Mouse (Mus musculus) intestine, embryonic 14.5 days (tissue): Measurements from ENCODE around the gene Ap3b2. TPM values are rescaled to one million over a fixed set of nuclear protein-coding genes. Genes with fewer than 3 reads are reported as not detected.

ENCODE experiments used
- ATAC-seq: fragments of 200-750 bp; cut with Nextera tagmentation; replicated peaks from 2 replicates; pipeline ENCODE4 v1.8.0; 2017; ENCODE audit warnings: low read depth, moderate number of reproducible peaks, moderate TSS enrichment, moderate library complexity; ENCODE audit not compliant: low FRiP score, low TSS enrichment
- DNase-seq: peaks from one replicate; pipeline ENCODE4 v3.0.0-alpha.2; 2018; ENCODE audit warnings: low spot score
- H3K27ac ChIP-seq: fragments of 300-500 bp; sonication (generic); 2 replicates; pipeline ENCODE4 v1.5.1; 2014; ENCODE audit warnings: low read depth, mild to moderate bottlenecking, control low read depth
- H3K27me3 ChIP-seq: fragments of 300-500 bp; sonication (generic); replicated peaks from 2 replicates; pipeline ENCODE4 v1.6.1; 2014; ENCODE audit warnings: low read length, control low read depth; ENCODE audit not compliant: control insufficient read depth, insufficient read depth
- H3K36me3 ChIP-seq: fragments of 300-500 bp; sonication (generic); 2 replicates; pipeline ENCODE4 v1.6.1; 2014; ENCODE audit warnings: low read length, control low read depth; ENCODE audit not compliant: control insufficient read depth, insufficient read depth
- H3K4me1 ChIP-seq: fragments of 300-500 bp; sonication (generic); replicated peaks from 2 replicates; pipeline ENCODE4 v1.6.1; 2014; ENCODE audit warnings: low read length, control low read depth, mixed read lengths; ENCODE audit not compliant: control insufficient read depth, insufficient read depth
- H3K4me2 ChIP-seq: fragments of 300-500 bp; sonication (generic); 2 replicates; pipeline ENCODE4 v1.6.1; 2014; ENCODE audit warnings: low read length
- H3K4me3 ChIP-seq: fragments of 300-500 bp; sonication (generic); 2 replicates; pipeline ENCODE4 v1.5.1; 2014; ENCODE audit warnings: low read depth, low read length, control low read depth, mixed read lengths
- H3K9ac ChIP-seq: fragments of 300-500 bp; sonication (generic); 2 replicates; pipeline ENCODE4 v1.6.1; 2014; ENCODE audit warnings: mild to moderate bottlenecking, low read length
- H3K9me3 ChIP-seq: fragments of 300-500 bp; sonication (generic); 2 replicates; pipeline ENCODE4 v1.6.1; 2016; ENCODE audit warnings: low read length, control low read depth; ENCODE audit not compliant: control insufficient read depth
- WGBS: fragments of 180-500 bp; shearing (Covaris S2); extraction: QIAGEN DNeasy Blood & Tissue Kit; methylation state at CpG from one replicate; pipeline ENCODE4 v1.1.7; 2014; 5-methylcytosine and 5-hydroxymethylcytosine counted together
- microRNA counts: library from miRNA; unstranded; fragments of <30 nt; microRNA quantifications from one replicate; lab custom pipeline; 2016
- polyA plus RNA-seq: library from polyadenylated mRNA; unstranded; fragments of >200 nt; fragmentation: Nextera tagmentation; extraction: Ambion mirVana; gene quantifications from 2 replicates; pipeline ENCODE4 v1.2.1, GENCODE M21; 2014

Ap3b2 gene
- polyA plus RNA-seq, 1 experiment from 2014 or later: 7.4 TPM

- H3K27ac ChIP-seq: no peak overlapping the region
Measured at GRCm38 (mm10) chr7:81462815-81463214, 30.9 kb downstream of the Ap3b2 start.

DNA sequence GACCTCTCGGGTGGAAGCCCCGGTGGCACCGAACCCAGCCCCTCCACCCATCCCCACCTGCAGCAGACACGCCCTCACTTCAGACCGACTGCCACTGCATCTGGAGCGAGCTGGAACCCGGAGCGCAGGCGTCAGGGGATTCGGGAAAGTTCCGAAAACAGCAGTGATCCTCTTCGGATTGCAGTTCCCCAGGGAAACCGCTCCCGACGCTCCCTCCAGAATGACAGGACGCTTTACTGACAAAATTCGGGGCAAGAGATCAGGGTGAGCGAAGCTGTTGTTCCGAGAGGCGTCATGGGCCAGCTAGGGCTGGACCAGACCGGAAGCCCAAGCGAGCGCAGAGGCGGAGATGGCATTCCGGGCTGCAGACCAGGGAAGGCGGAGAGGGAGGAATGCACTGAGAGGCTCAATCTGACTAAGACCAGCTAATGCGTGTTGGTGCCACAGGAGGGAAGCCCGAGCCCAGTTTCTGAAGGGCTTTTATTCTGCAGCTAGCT lies 38.5 kb downstream of the Ap3b2 start, which contains the start of gene Cpeb1:
TSS of gene Cpeb1 (minus strand) at position 311 of the 497 bp plus-strand sequence.
- ATAC-seq (0 out of 2 replicates have a peak, but pooled peaks have one; percentile 45), DNase-seq (peak; percentile 68)
- Histone ChIP-seq H3K27me3 (peaks cover 83% of the 10 kb centered on the region), H3K4me1 (peaks cover 3% of the 10 kb centered on the region; the same call in 1 of the 2 replicates), H3K27ac (no peak within 1 kb of the TSS), H3K9ac (no peak within 1 kb of the TSS), H3K4me2 (peak within 1 kb of the TSS; percentile 83), H3K9me3 (no peaks in the 10 kb centered on the region), H3K36me3 (no peaks in the 10 kb centered on the region), H3K4me3 (peak within 1 kb of the TSS; percentile 46)
- 2% methylated on average over 28 of the region's 28 CpGs for WGBS

More at GRCm38 (mm10) chr7:81462815-81463214, 30.9 kb downstream of the Ap3b2 start:
- H3K4me3 ChIP-seq: no peak overlapping the region
- H3K4me1 ChIP-seq: no peaks in the 10 kb centered on the region
- H3K9ac ChIP-seq: no peak overlapping the region
- peaks cover 22% of the 10 kb centered on the region for H3K27me3 ChIP-seq
- H3K4me2 ChIP-seq: no peak overlapping the region
- no peaks in the 10 kb centered on the region for H3K36me3 ChIP-seq
- H3K9me3 ChIP-seq: no peaks in the 10 kb centered on the region
- DNase-seq (no peak), ATAC-seq (no peak)
- WGBS: 67% methylated on average over 3 of the region's 3 CpGs

GRCm38 (mm10) chr7:81454331-81455039 lies 39.2 kb downstream of the Ap3b2 start:
- ATAC-seq: peak; percentile 58
- peak overlapping the region; percentile 46 for H3K4me3 ChIP-seq
- peak overlapping the region; percentile 83 for H3K4me2 ChIP-seq
- no peaks in the 10 kb centered on the region for H3K9me3 ChIP-seq
- no peaks in the 10 kb centered on the region for H3K36me3 ChIP-seq
- peak; percentile 63 for DNase-seq
- no peak overlapping the region for H3K9ac ChIP-seq
- H3K27ac ChIP-seq: no peak overlapping the region
- H3K27me3 ChIP-seq: peaks cover 86% of the 10 kb centered on the region
- WGBS: 1% methylated on average over 64 of the region's 87 CpGs
- peaks cover 3% of the 10 kb centered on the region; the same call in 1 of the 2 replicates for H3K4me1 ChIP-seq

- H3K36me3 ChIP-seq: no peaks in the 10 kb centered on the region
- peak overlapping the region; percentile 46 for H3K4me3 ChIP-seq
- 5% methylated on average over 78 of the region's 84 CpGs for WGBS
- no peaks in the 10 kb centered on the region for H3K9me3 ChIP-seq
- ATAC-seq (0 out of 2 replicates have a peak, but pooled peaks have one; percentile 10), DNase-seq (peak; percentile 68)
- peaks cover 81% of the 10 kb centered on the region for H3K27me3 ChIP-seq
- peaks cover 3% of the 10 kb centered on the region; the same call in 1 of the 2 replicates for H3K4me1 ChIP-seq
- no peak overlapping the region for H3K27ac ChIP-seq
- H3K9ac ChIP-seq: no peak overlapping the region
- peak overlapping the region; percentile 83 for H3K4me2 ChIP-seq
Measured at GRCm38 (mm10) chr7:81453443-81454274, 40.1 kb downstream of the Ap3b2 start.

DNA sequence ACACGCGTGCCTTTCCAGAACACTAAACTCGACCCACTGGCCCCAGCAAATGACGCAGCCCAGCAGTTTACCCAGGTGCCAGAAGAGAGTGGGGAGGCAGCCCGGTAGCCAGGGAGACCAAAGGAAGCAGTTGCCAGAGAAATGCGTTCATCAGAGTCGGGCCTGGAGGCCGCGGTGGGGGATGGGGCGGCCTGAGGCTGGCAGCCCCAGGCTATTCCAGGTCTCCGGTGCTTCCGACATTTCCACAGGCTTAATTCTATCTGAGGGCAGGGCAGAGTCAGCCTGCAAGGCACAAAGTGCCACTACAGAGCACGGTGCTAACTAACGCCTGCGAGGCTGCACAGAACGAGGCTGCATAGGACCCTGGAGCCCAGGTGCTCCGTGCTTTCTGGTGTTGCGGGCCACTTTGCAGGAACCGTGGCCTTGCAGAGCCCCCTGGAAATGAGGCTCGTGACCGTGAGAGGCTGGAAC lies 40.7 kb downstream of the Ap3b2 start:
- no peak overlapping the region for H3K9ac ChIP-seq
- ATAC-seq: no peak
- no peaks in the 10 kb centered on the region for H3K9me3 ChIP-seq
- WGBS: 5% methylated on average over 21 of the region's 21 CpGs
- 0 out of 2 replicates have a peak overlapping the region, but pooled peaks have one; percentile 83 for H3K4me2 ChIP-seq
- no peak overlapping the region for H3K27ac ChIP-seq
- peaks cover 75% of the 10 kb centered on the region for H3K27me3 ChIP-seq
- no peaks in the 10 kb centered on the region for H3K36me3 ChIP-seq
- H3K4me3 ChIP-seq: peak overlapping the region; percentile 46; the same call in 1 of the 2 replicates
- DNase-seq: peak; percentile 60
- peaks cover 3% of the 10 kb centered on the region; the same call in 1 of the 2 replicates for H3K4me1 ChIP-seq

MicroRNAs encoded within 50 kb of the gene (microRNA counts, 519-probe panel; counts per million panel counts)
- microRNA mmu-miR-1839-3p (lab: Ali Mortazavi, UCI) (not detected), microRNA mmu-miR-1839-5p (lab: Ali Mortazavi, UCI) (3,212 counts per million, percentile 39 among the panel's probes with 10 or more counts)

Other genes starting within 250 kb of the Ap3b2 start
- 1,489 and 1,594 TPM in 2 replicates for gene Rps17, start 148.7 kb downstream of the Ap3b2 start, polyA plus RNA-seq
- 1.3 and 2.0 TPM in 2 replicates for gene Cpeb1, start 38.5 kb downstream of the Ap3b2 start, polyA plus RNA-seq
- gene BC048679, start 4.4 kb upstream of the Ap3b2 start, polyA plus RNA-seq: not detected in 2 replicates
- 0.07 TPM in 1 of 2 replicates, not detected in the other for gene Fsd2, start 73.0 kb upstream of the Ap3b2 start, polyA plus RNA-seq
- 6.0 and 7.3 TPM in 2 replicates for gene Whamm, start 77.3 kb upstream of the Ap3b2 start, polyA plus RNA-seq
- 21.7 and 33.8 TPM in 2 replicates for gene Homer2, start 213.6 kb upstream of the Ap3b2 start, polyA plus RNA-seq